Mouse (Mus musculus): ENCODE measurements at regions not wholly inside any gene's neighbourhood (a gene's known extent, or its start where the extent isn't known, plus 50 kb on each side); places are given as distances from the start of the nearest gene placed in this dataset.
A peak's percentile ranks its signal among the peaks of the same experiment; 100 is the strongest.

GRCm38 (mm10) chr3:158947063-158947462 is 385.0 kb upstream of the Lrrc7 start:
- DNase-seq (ENCODE audit: low spot score) (peak; percentile 62), ATAC-seq (ENCODE audit: low FRiP score) (no peak)
- H3K9ac ChIP-seq (replicated peaks; ENCODE audit: low read length, poor library complexity, severe bottlenecking): no peak overlapping the region
- no peaks in the 10 kb centered on the region for H3K9me3 ChIP-seq (ENCODE audit: low read length)
- H3K4me3 ChIP-seq (ENCODE audit: low read depth, low read length): no peak overlapping the region
- no peaks in the 10 kb centered on the region for H3K27me3 ChIP-seq (ENCODE audit: insufficient read depth, low read length)
- H3K27ac ChIP-seq (ENCODE audit: low read depth, low read length): no peak overlapping the region
- no peak for TF ChIP-seq CTCF (IDR thresholded peaks at IDR 0.05)
- no peaks in the 10 kb centered on the region for H3K36me3 ChIP-seq (ENCODE audit: insufficient read depth, low read length)
- H3K4me2 ChIP-seq (ENCODE audit: low read depth, low read length, poor library complexity, severe bottlenecking): no peak overlapping the region
- H3K4me1 ChIP-seq (ENCODE audit: insufficient read depth, low read length): no peaks in the 10 kb centered on the region

- DNase-seq (ENCODE audit: low spot score): no peak
- no peak for ATAC-seq (ENCODE audit: low FRiP score)
- H3K4me3 ChIP-seq (ENCODE audit: low read depth, low read length): no peak overlapping the region
- H3K9me3 ChIP-seq (ENCODE audit: low read length): no peaks in the 10 kb centered on the region
- WGBS: 81% methylated on average over 2 of the region's 2 CpGs
- H3K36me3 ChIP-seq (ENCODE audit: insufficient read depth, low read length): no peaks in the 10 kb centered on the region
- H3K27me3 ChIP-seq (ENCODE audit: insufficient read depth, low read length): no peaks in the 10 kb centered on the region
- H3K4me1 ChIP-seq (ENCODE audit: insufficient read depth, low read length): no peaks in the 10 kb centered on the region
- no peak overlapping the region for H3K9ac ChIP-seq (replicated peaks; ENCODE audit: low read length, poor library complexity, severe bottlenecking)
- no peak overlapping the region for H3K27ac ChIP-seq (ENCODE audit: low read depth, low read length)
- H3K4me2 ChIP-seq (ENCODE audit: low read depth, low read length, poor library complexity, severe bottlenecking): no peak overlapping the region
- TF ChIP-seq CTCF (IDR thresholded peaks at IDR 0.05): no peak
Measured at GRCm38 (mm10) chr3:158905104-158905503, 343.1 kb upstream of the Lrrc7 start.

- peak; percentile 10 for DNase-seq (ENCODE audit: low spot score)
- ATAC-seq (ENCODE audit: low FRiP score): no peak
- Histone ChIP-seq H3K36me3 (ENCODE audit: insufficient read depth, low read length) (no peaks in the 10 kb centered on the region), H3K9me3 (ENCODE audit: low read length) (no peaks in the 10 kb centered on the region), H3K4me3 (ENCODE audit: low read depth, low read length) (no peak overlapping the region), H3K4me1 (ENCODE audit: insufficient read depth, low read length) (no peaks in the 10 kb centered on the region), H3K27me3 (ENCODE audit: insufficient read depth, low read length) (no peaks in the 10 kb centered on the region), H3K27ac (ENCODE audit: low read depth, low read length) (no peak overlapping the region), H3K9ac (replicated peaks; ENCODE audit: low read length, poor library complexity, severe bottlenecking) (no peak overlapping the region), H3K4me2 (ENCODE audit: low read depth, low read length, poor library complexity, severe bottlenecking) (no peak overlapping the region)
- TF ChIP-seq CTCF (IDR thresholded peaks at IDR 0.05): peak; percentile 55
Measured at GRCm38 (mm10) chr3:158899458-158899857, 337.4 kb upstream of the Lrrc7 start.

DNA sequence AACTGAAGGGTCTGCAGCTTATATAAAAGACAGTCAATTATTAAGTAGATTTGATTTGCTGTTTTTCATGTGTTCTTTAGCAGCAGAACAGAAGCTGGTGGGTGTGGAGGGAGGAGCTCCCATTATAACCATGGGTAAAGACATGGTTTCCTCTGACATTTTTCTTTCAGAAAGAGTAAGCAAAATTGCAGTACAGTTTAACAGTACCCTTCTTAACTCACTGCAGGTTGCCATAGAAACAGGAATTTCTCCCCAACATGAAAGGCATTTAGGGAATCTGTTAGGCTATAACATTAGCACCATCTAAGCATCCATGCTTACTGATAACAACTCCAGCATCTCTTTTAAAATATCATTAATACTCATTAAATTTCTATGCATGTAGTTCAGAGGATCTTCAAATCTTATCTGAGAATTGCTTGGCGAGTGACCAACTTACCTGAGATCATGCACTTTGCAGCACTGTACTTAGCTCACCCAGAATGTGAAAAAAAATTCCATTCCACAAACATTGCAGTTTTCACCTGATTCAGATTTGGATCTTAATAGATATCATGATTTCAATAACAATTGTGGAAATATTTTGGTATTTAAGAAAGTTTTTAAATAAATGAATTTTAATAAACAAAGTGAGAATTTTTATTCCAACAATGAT is 324.8 kb upstream of the Lrrc7 start:
- DNase-seq (ENCODE audit: low spot score) (peak; percentile 47), ATAC-seq (ENCODE audit: low FRiP score) (peak; percentile 89)
- Histone ChIP-seq H3K9ac (replicated peaks; ENCODE audit: low read length, poor library complexity, severe bottlenecking) (no peak overlapping the region), H3K4me3 (ENCODE audit: low read depth, low read length) (no peak overlapping the region), H3K4me1 (ENCODE audit: insufficient read depth, low read length) (peaks cover 10% of the 10 kb centered on the region; the same call in 1 of the 2 replicates), H3K9me3 (ENCODE audit: low read length) (no peaks in the 10 kb centered on the region), H3K36me3 (ENCODE audit: insufficient read depth, low read length) (no peaks in the 10 kb centered on the region), H3K27ac (ENCODE audit: low read depth, low read length) (peak overlapping the region; percentile 72), H3K27me3 (ENCODE audit: insufficient read depth, low read length) (no peaks in the 10 kb centered on the region), H3K4me2 (ENCODE audit: low read depth, low read length, poor library complexity, severe bottlenecking) (no peak overlapping the region)
- TF ChIP-seq CTCF (IDR thresholded peaks at IDR 0.05): no peak
- 46% methylated on average over 1 of the region's 1 CpGs for WGBS

DNA sequence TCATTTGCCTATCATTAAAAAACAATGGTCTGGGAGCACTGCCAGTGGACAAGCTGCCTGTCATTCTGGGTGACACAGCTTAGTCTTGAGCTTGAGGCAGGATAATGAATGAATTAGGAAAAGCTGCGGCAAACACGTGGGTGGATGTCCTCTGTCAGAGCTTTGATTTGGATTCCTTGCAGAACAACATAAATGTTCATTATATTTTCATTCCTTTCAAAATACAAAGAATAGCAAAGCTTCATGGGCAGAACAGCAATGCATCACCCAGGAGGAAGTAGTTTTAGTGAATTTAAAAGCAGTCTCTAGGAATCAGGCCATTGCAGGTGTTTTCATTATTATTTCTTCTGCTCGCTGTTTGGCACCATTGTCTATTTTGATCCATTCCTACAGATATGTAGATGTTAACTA is 324.3 kb upstream of the Lrrc7 start:
- H3K4me3 ChIP-seq (ENCODE audit: low read depth, low read length): no peak overlapping the region
- no peak for TF ChIP-seq CTCF (IDR thresholded peaks at IDR 0.05)
- peaks cover 10% of the 10 kb centered on the region; the same call in 1 of the 2 replicates for H3K4me1 ChIP-seq (ENCODE audit: insufficient read depth, low read length)
- H3K27ac ChIP-seq (ENCODE audit: low read depth, low read length): peak overlapping the region; percentile 72
- no peak for DNase-seq (ENCODE audit: low spot score)
- H3K36me3 ChIP-seq (ENCODE audit: insufficient read depth, low read length): no peaks in the 10 kb centered on the region
- no peaks in the 10 kb centered on the region for H3K27me3 ChIP-seq (ENCODE audit: insufficient read depth, low read length)
- ATAC-seq (ENCODE audit: low FRiP score): peak; percentile 55
- H3K9me3 ChIP-seq (ENCODE audit: low read length): no peaks in the 10 kb centered on the region
- no peak overlapping the region for H3K4me2 ChIP-seq (ENCODE audit: low read depth, low read length, poor library complexity, severe bottlenecking)
- no peak overlapping the region for H3K9ac ChIP-seq (replicated peaks; ENCODE audit: low read length, poor library complexity, severe bottlenecking)
- WGBS: 15% methylated on average over 3 of the region's 3 CpGs
